Mouse (Mus musculus): ENCODE data around the gene Runx1. TPM values are rescaled to one million over a fixed set of nuclear protein-coding genes. Genes with fewer than 3 reads are reported as not detected.
A peak's percentile ranks its signal among the peaks of the same experiment; 100 is the strongest.

Gene Runx1
- polyA plus RNA-seq, 1 experiment = 322 TPM

DNA sequence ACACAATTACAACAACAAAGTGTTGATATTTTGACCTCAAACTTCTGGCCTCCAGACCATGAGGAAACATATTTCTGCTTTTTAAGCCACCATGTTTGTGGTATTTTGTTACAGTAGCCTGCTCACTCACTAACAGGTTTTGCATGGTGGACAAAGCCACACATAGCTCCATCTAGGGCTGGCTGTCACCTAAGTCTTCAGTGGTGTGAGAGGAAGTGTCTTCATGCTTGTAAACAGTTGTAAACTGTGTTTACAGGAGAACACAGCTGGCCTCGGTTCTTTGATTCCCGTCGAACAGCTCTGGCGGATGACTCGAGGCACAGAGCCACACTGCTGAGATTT, 4.4 kb downstream of the Runx1 start:
- Histone ChIP-seq H3K36me3 (replicated peaks; ENCODE audit: low read length) (peaks cover 74% of the 10 kb centered on the region), H3K4me1 (peaks cover 83% of the 10 kb centered on the region), H3K4me3 (replicated peaks) (peak overlapping the region; percentile 95), H3K27me3 (replicated peaks) (no peaks in the 10 kb centered on the region), H3K9me3 (no peaks in the 10 kb centered on the region)
- TF ChIP-seq GATA1 (IDR thresholded peaks at IDR 0.05; ENCODE audit: borderline replicate concordance, low read length) (no peak), FLI1 (IDR thresholded peaks at IDR 0.05; ENCODE audit: low read length) (no peak)

- Histone ChIP-seq H3K27me3 (replicated peaks) (no peaks in the 10 kb centered on the region), H3K4me3 (replicated peaks) (peak overlapping the region; percentile 73), H3K36me3 (replicated peaks; ENCODE audit: low read length) (peaks cover 86% of the 10 kb centered on the region), H3K9me3 (no peaks in the 10 kb centered on the region), H3K4me1 (peaks cover 87% of the 10 kb centered on the region)
- TF ChIP-seq GATA1 (IDR thresholded peaks at IDR 0.05; ENCODE audit: borderline replicate concordance, low read length) = no peak
Measured at GRCm38 (mm10) chr16:92820451-92820850, 5.5 kb downstream of the Runx1 start.

GRCm38 (mm10) chr16:92818480-92819269, 7.3 kb downstream of the Runx1 start:
- H3K4me3 ChIP-seq (replicated peaks) = peak overlapping the region; percentile 73
- H3K27me3 ChIP-seq (replicated peaks) = no peaks in the 10 kb centered on the region
- TF ChIP-seq GATA1 (IDR thresholded peaks at IDR 0.05; ENCODE audit: borderline replicate concordance, low read length) (peak; percentile 79; the same call in 1 of the 3 replicates), FLI1 (IDR thresholded peaks at IDR 0.05; ENCODE audit: low read length) (no peak)
- peaks cover 99% of the 10 kb centered on the region for H3K4me1 ChIP-seq
- H3K36me3 ChIP-seq (replicated peaks; ENCODE audit: low read length) = peaks cover 94% of the 10 kb centered on the region
- H3K9me3 ChIP-seq = no peaks in the 10 kb centered on the region

DNA sequence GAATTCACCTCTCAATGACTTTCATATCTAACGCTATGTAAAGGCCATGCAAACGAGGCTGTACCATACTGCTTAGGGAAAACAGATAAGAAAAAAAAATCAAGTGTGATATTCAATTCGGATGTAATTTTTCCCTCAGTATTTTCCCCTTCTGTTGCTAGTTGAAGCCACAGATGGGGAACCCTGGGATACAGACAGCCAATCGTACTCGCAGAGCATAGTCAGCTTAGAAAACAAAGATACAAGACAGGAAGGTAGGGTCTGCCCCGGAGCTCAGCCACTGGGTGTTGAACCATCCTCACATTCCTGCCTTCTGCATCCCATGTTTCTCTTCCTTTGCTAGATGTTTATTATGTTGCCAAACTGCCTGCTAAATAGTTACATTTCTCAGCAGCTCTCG, 9.9 kb downstream of the Runx1 start:
- Histone ChIP-seq H3K27me3 (replicated peaks) (no peaks in the 10 kb centered on the region), H3K4me3 (replicated peaks) (peak overlapping the region; percentile 56), H3K36me3 (replicated peaks; ENCODE audit: low read length) (peaks cover 94% of the 10 kb centered on the region), H3K9me3 (no peaks in the 10 kb centered on the region), H3K4me1 (peaks cover 98% of the 10 kb centered on the region)
- TF ChIP-seq FLI1 (IDR thresholded peaks at IDR 0.05; ENCODE audit: low read length) (no peak), GATA1 (IDR thresholded peaks at IDR 0.05; ENCODE audit: borderline replicate concordance, low read length) (no peak)

DNA sequence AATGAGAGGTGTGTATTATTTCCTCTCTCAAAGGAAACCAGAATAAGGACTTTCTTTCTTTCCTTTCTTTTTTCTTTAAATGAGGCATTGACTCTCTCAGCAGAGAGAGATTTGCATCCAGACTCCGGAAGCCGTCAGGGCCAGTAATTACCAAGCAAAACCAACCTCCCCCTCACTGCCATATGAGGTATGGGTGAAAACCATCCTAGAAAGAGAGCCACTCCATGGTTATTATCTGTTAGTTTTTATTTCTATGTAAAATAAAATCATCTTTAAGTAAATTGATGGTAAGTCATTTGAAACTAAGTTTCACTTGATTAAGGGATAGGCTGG, 10.8 kb downstream of the Runx1 start:
- no peak for TF ChIP-seq GATA1 (IDR thresholded peaks at IDR 0.05; ENCODE audit: borderline replicate concordance, low read length)
- TF ChIP-seq FLI1 (IDR thresholded peaks at IDR 0.05; ENCODE audit: low read length) = no peak
- peak overlapping the region; percentile 87 for H3K4me3 ChIP-seq (replicated peaks)
- peaks cover 98% of the 10 kb centered on the region for H3K4me1 ChIP-seq
- H3K27me3 ChIP-seq (replicated peaks) = no peaks in the 10 kb centered on the region
- peaks cover 94% of the 10 kb centered on the region for H3K36me3 ChIP-seq (replicated peaks; ENCODE audit: low read length)
- H3K9me3 ChIP-seq = no peaks in the 10 kb centered on the region

DNA sequence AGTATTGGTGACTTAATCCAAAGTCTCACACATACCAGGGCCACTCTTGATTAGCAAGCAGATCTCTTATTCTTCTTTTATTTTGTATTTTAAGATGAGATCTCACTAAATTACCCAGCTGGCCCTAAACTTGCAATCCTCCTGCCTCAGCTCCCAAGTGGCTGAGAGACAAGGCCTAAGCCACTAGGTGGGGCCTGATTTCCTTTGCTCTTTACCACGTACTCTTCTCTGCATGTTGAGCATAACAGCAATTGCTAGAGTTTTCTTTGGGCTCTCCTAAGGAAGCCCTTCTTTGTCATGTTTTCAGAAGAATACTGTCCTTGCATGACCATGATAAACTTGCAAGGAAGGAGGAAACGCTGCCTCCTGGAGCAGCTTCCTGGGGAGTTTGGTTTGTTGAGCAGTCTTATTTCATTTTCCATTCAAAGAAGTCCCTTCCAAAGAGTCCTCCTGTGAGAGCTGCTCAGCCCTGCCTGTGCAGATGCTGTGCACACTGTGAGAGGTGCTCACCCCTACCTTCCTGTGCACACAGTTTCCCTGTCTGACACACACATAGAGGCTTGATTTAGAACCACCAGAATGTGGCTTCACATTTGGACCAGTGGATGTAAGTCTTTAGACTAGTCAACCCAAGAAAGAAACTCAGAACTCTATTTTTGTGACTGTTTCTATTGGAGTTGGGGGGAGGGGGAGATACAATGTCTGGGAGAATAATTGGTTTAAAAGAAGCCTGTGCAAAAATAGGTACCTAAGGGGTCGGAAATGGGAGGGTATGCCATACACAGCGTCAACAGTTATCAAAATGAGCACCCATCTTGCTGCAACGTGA, 11.4 kb downstream of the Runx1 start:
- Histone ChIP-seq H3K4me3 (replicated peaks) (peak overlapping the region; percentile 87), H3K36me3 (replicated peaks; ENCODE audit: low read length) (peaks cover 94% of the 10 kb centered on the region), H3K9me3 (no peaks in the 10 kb centered on the region), H3K27me3 (replicated peaks) (no peaks in the 10 kb centered on the region), H3K4me1 (peaks cover 98% of the 10 kb centered on the region)
- TF ChIP-seq FLI1 (IDR thresholded peaks at IDR 0.05; ENCODE audit: low read length) = no peak
- no peak for TF ChIP-seq GATA1 (IDR thresholded peaks at IDR 0.05; ENCODE audit: borderline replicate concordance, low read length)

DNA sequence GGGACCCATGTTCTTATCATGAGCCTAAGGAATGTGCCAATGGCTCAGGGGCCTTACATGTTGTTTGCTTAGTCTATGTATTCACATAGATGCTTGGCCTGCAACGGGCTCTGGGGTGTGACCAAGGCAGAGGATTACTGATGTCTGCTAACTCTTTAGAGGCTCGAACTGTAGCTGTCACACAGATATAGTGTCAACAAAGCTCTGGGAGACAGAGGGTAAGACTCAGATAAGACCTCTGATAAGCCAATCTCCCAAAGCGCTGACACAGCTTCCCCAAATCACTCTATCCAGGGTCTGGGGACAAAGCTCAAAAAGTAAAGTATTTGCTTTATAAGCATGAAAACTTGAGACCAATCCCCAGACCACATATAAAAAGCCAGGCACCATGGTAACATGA, 13.5 kb downstream of the Runx1 start:
- H3K4me1 ChIP-seq = peaks cover 98% of the 10 kb centered on the region

GRCm38 (mm10) chr16:92810568-92811240, 15.2 kb downstream of the Runx1 start:
- peak overlapping the region; percentile 6 for H3K4me3 ChIP-seq (replicated peaks)
- H3K9me3 ChIP-seq = no peaks in the 10 kb centered on the region
- peaks cover 80% of the 10 kb centered on the region for H3K36me3 ChIP-seq (replicated peaks; ENCODE audit: low read length)
- no peaks in the 10 kb centered on the region for H3K27me3 ChIP-seq (replicated peaks)
- H3K4me1 ChIP-seq = peaks cover 98% of the 10 kb centered on the region
- TF ChIP-seq FLI1 (IDR thresholded peaks at IDR 0.05; ENCODE audit: low read length) (no peak), GATA1 (IDR thresholded peaks at IDR 0.05; ENCODE audit: borderline replicate concordance, low read length) (no peak)

More for the DNA sequence above, 13.5 kb downstream of the Runx1 start:
- TF ChIP-seq GATA1 (IDR thresholded peaks at IDR 0.05; ENCODE audit: borderline replicate concordance, low read length) = no peak
- TF ChIP-seq FLI1 (IDR thresholded peaks at IDR 0.05; ENCODE audit: low read length) = no peak
- H3K4me3 ChIP-seq (replicated peaks) = peak overlapping the region; percentile 57
- no peaks in the 10 kb centered on the region for H3K27me3 ChIP-seq (replicated peaks)
- H3K9me3 ChIP-seq = no peaks in the 10 kb centered on the region
- peaks cover 91% of the 10 kb centered on the region for H3K36me3 ChIP-seq (replicated peaks; ENCODE audit: low read length)

- H3K9me3 ChIP-seq = no peaks in the 10 kb centered on the region
- peaks cover 83% of the 10 kb centered on the region for H3K36me3 ChIP-seq (replicated peaks; ENCODE audit: low read length)
- H3K4me1 ChIP-seq = peaks cover 100% of the 10 kb centered on the region
- TF ChIP-seq FLI1 (IDR thresholded peaks at IDR 0.05; ENCODE audit: low read length) (no peak), GATA1 (IDR thresholded peaks at IDR 0.05; ENCODE audit: borderline replicate concordance, low read length) (no peak)
- no peaks in the 10 kb centered on the region for H3K27me3 ChIP-seq (replicated peaks)
- peak overlapping the region; percentile 82 for H3K4me3 ChIP-seq (replicated peaks)
Measured at GRCm38 (mm10) chr16:92807772-92808171, 18.2 kb downstream of the Runx1 start.

Data from megakaryocyte, embryonic 14.5 days (primary cell).